Mouse (Mus musculus) forelimb bud, embryonic 11.5 days (tissue): ENCODE data around the gene Chtop.
A peak's percentile ranks its signal among the peaks of the same experiment; 100 is the strongest.

Experiments
- DNase-seq: peaks from one replicate; pipeline ENCODE4 v3.0.0-alpha.2; 2012; ENCODE audit warnings: low read depth, low spot score

The Chtop gene

DNA sequence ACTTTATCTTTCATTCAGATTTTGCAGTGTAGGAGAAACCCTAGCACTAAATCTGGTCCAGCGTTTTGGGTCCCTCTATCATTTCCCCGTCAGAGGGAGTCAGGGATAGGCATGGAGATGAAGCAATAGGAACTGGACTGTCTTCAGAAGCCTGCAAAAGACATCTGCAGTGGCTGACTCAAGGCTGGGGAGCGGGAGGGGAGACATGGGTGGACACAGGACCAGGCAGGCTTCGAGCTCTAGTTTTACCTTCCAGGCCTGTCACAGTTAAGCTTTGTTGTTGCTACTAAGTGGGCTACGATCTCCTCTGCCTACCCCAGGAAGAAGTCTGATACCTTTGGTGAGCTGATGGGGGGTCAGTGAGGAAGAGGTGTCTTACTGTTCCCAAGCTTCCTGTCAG lies 3.0 kb upstream of the Chtop start:
- DNase-seq = no peak

DNA sequence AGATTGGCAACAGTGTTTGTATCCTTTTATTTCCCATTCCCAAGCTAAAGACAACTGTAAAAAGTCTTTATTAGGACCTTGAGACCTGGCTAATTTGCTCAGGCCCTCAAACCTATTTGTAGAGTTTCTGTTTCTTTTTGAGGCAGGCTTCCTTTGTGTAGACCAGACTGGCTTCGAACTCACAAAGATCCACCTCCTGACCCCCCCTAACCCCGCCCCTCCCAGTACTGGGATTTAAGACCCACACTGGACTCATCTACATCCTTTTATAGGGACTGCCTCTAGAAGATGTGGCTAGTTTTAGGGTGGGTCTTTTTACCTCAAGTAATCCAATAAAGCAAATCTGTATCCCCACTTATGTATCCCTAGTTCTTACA lies 437 bp upstream of the Chtop start:
- DNase-seq = no peak

DNA sequence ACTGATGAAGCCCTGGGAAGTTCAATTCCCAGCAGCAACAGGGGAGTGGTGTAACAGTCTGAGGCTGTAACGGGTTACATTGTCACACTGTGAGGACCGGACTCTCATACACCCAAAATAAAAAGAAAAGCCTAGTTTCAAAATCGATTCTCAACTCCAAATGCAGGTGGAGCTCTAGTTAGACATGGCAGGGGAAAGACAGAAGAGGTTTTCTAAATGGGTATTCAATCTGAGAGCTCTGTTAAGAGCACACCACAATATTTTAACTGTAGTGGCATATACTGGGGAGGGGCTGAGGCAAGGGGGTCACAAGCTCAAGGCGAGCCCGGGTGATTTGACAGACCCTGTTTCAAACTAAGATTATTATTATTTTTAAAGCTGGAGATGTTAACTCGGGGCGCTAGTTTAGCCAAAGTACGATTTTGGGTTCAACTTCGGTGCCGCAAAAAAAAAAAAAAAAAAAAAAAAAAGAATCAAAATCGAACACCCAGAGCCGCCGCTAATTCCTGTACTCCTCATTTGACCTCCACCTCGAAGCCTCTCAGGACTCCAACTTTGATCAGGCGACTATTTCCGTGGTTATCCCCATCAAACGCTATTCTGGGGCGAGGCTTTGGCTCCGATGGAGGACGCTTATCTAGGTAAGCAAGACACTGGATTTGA lies 880 bp downstream of the Chtop start:
- no peak for DNase-seq

DNA sequence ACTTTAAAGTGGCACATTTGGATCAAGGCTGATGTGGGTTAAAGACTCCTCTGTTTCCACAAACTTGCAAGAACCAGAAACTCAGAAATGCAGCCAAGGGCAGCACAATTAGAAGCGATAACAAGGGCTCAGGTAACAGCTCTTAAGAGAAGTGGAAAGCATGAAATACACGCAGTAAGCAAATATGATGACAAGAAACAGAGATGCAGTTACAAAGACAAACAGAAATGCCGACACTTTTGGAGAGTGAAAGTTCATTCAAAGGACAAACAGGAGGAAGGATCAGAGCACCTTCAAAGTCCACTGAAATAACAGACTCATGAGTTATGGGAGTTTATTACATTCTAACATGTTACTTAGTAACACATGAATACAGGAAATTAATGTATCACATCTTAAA lies 2.9 kb downstream of the Chtop start:
- DNase-seq = no peak

DNA sequence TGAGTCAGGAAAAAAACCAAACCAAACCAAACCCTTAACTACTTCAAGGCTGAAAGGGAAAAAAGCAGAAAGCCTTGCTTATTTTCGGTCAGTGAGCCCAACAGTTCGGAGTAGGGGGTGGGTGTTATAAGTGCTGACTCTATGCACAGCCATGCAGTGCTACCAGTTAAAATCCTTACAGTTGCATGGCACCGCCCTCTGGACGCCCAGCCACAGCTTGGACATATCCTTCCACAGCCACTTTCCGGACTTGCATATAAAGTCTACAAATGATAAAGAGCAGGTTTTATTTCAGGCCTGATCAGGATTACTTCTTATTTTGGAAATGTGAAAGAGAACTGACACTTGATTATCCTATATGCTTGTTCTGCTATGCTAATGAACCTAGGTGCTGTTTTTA lies 4.1 kb downstream of the Chtop start:
- DNase-seq = no peak

- DNase-seq = no peak
Observed at GRCm38 (mm10) chr3:90503444-90503843, 5.9 kb downstream of the Chtop start.

- DNase-seq = no peak
Observed at GRCm38 (mm10) chr3:90497597-90497996, 11.7 kb downstream of the Chtop start.

DNA sequence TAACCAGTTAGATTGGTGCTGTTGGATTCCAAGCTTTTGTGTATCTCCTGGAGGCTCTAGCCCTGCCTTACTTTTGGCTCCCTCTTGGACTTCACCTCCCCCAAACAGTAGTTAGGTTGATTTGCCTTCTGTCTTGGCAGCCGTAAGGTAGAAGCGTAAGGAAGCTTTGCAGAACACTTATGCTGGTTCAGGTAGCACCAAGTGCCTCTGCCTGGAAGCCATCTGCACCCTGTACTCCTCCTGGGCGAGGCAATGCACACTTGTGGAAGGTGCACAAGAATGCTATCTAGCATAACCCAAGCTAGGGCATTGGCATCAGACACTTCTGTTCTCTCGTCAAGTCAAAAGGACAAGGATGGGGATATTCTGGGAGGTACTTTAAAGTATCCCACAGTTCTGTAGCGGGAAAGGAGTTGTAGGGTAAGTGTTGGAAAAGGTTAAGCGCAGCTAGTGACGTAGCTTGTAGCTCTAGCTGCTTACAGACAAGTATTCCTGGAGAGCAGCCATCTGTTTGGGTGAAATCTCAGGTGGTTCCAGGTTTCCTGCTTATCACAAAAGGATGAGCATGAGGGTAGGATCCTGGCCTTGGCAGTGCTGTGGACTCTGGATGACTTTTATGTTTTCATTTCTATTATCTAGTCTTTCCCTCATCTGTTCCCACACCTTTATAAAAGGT lies 13.3 kb downstream of the Chtop start:
- DNase-seq = no peak

- DNase-seq = no peak
Observed at GRCm38 (mm10) chr3:90493831-90494540, 15.3 kb downstream of the Chtop start.

DNA sequence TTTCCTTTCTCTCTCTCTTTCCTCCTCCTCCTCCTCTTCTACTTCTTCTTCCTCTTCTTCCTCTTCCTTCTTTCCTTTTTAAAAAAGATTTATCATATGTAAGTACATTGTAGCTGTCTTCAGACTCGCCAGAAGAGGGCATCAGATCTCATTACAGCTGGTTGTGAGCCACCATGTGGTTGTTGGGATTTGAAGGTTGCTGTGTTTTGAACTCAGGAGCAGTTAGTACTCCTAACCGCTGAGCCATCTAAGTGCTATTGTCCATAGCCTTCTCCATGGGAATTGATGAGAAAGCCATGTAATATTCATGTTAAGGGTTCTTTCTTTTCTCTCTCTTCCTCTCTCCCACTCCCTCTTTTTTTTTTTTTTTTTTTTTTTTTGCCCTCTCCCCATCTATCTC lies 17.9 kb downstream of the Chtop start:
- DNase-seq = no peak

DNA sequence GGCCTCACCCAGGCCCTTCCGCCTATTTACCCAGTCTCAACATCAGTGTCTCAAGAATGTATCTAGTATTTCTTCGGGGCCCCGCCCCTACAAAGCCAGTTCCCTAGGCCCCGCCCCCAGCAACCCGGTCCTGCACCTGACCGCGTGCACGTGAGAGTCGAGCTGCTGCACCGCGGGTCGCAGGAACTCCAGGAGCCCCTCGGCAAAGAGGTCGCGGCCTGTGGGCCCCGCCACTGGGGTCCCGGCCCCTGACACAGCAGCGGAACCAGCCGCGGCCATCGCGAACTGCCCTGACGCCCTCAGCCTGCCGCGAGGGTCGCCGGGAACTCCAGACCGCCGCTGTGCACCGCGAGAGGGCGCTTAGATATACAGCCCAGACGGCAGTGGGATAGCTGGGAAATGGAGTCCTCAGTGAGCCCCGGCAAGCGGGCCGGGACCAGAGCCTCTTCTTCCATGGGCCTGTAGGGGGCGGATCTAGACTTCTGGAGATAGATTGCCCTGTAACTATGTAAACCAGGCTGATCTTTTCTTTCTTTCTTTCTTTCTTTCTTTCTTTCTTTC lies 18.5 kb downstream of the Chtop start, which contains the start of gene Snapin:
Gene Snapin (minus strand): TSS at position 338 of the 561 bp plus-strand sequence.
- DNase-seq = peak; percentile 96

DNA sequence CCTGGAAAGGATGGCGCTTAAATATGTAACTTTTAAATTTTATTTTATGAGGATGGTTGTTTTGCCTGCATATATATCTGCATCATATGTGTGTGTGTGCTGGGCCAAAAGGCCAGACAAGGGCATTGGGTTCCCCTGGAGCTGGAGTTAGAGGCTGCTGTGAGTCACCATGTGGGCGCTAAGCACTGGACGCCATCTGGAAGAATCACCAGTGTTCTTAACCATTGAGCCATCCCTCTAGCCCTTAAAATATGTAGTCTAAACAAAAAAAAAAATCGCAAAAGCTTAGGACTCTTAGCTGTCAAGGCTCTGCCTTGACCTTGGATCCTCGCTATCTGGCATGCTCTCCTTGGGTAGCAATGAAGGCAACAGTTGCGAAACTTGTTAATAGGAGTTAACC lies 20.7 kb downstream of the Chtop start:
- no peak for DNase-seq

DNA sequence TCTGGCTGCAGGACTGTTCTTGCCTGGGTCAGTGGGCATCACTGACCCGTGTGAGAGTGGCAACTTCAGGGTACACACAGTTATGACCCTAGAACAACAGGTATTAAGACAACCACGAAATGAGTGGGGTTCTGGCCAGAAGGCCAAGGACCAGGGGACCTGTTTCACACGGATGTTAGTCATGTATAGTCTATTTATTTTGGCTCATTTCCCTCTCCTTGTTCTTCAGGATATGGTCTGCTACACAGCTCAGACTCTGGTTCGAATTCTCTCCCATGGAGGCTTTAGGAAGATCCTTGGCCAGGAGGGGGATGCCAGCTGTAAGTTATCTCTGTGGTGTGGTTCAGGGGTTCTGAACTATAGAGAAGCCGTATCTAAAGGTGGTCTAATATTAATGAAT lies 22.3 kb downstream of the Chtop start:
- no peak for DNase-seq

DNA sequence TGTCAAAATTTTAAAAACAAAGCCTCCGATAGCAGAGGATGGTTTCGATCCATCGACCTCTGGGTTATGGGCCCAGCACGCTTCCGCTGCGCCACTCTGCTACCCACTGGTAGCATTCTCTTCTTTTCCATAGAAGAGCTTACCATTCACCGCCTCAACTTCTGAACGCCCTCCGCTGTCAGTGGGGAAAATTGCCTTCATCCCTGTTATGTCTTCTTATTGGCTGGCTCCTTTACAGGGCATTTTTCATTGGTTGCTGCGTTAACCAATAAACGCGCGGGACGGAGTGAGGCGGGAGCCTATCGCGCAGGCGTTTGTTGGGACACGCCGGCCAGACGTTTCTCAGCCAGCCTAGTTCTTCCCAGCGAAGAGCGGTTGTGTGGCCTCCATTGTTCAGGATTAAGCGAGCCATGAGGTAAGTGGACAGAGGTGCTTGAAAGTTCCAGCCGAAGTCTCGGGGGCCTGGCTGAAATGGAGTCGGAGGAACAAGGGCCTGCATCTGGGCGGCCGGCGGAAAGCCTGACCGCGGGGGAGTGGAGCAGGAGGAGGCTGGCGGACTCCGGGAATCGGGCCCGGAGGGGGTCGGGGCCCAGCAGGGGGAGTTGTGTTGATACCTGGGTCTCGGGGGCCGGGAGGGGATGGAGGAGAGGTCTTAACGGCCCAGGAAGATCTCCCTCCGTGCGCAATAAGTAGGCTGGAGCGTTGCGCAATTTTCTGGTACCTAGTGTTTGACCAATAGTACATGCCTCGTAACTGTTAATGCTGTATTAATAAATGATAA lies 33.3 kb downstream of the Chtop start, which contains the start of gene Ilf2:
Gene Ilf2 (plus strand): TSS at position 296 of the 781 bp plus-strand sequence.
- DNase-seq = peak; percentile 99

GRCm38 (mm10) chr3:90475151-90475830 lies 34.0 kb downstream of the Chtop start:
- no peak for DNase-seq

GRCm38 (mm10) chr3:90472213-90472612 lies 37.1 kb downstream of the Chtop start:
- no peak for DNase-seq

GRCm38 (mm10) chr3:90467618-90468300 lies 41.5 kb downstream of the Chtop start:
- no peak for DNase-seq

DNA sequence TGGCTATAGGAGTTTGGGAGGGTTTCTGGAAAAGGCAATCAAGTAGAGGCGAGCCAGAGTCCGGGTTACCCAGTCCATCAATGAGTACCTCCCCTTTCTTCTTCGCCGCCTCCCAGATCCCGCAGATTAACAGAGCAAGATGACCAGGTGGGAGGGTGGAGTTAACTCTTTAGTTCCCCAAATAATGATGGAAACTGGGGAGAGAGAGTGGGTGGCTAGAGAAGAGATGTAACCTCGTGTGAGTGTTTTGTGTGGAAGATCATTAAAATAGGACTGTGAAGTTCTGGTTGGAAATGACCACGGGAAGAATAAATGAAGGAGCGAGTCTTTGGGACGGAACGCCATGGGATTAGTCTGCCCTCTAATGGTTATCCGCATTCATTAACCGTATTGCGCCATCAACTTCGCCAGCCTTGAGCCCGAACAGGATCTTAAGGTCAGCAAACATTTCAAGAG lies 43.0 kb downstream of the Chtop start:
- peak; percentile 73 for DNase-seq

GRCm38 (mm10) chr3:90465686-90466310 lies 43.5 kb downstream of the Chtop start, which contains the start of gene Npr1:
Npr1 (minus strand) TSS chr3:90465866.
- no peak for DNase-seq
